Mouse (Mus musculus) bone marrow macrophage, adult 2 months (primary cell): ENCODE results near the gene Spock1.

Experiments used
- CTCF ChIP-seq: IDR thresholded peaks from 2 replicates; pipeline ENCODE4 v1.5.1; 2012; ENCODE audit warnings: low read depth, mild to moderate bottlenecking, low read length, moderate library complexity
- POLR2A ChIP-seq: IDR thresholded peaks from 2 replicates; pipeline ENCODE4 v1.6.1; 2012; ENCODE audit warnings: mild to moderate bottlenecking, low read depth, low read length, borderline replicate concordance

DNA sequence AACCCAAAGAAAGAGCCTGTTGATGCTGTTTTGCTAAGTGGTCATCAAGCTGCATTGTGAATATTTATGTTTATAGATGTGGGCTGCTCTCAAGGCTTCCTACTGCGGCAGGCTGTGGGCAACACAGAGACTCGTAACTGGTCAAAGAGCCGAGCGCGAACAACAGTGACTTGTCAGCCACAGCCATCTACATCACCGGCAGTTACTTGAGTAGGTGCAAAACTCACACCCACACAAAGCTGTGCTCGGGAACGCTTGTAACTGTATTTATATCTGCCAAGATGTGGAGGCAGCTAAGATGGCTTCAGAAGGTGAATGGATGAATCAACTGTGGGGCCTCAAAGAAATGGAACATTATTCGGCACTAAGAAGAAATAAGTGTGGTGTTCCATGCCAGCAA lies 23.9 kb upstream of the Spock1 start:
- TF ChIP-seq POLR2A (no peak), CTCF (no peak)
